Mouse (Mus musculus) liver, embryonic 12.5 days (tissue): ENCODE measurements at regions not wholly inside any gene's neighbourhood (a gene's known extent, or its start where the extent isn't known, plus 50 kb on each side); places are given as distances from the start of the nearest gene placed in this dataset.

Experiments
- ATAC-seq: fragments of 200-750 bp; cut with Nextera tagmentation; 2 replicates; pipeline ENCODE4 v1.8.0; 2017; ENCODE audit warnings: moderate number of reproducible peaks, mild to moderate bottlenecking, moderate library complexity
- H3K27ac ChIP-seq: fragments of 300-500 bp; sonication (generic); 2 replicates; pipeline ENCODE4 v1.5.1; 2016; ENCODE audit warnings: mild to moderate bottlenecking
- H3K27me3 ChIP-seq: fragments of 300-500 bp; sonication (generic); replicated peaks from 2 replicates; pipeline ENCODE4 v1.6.1; 2016; ENCODE audit warnings: mild to moderate bottlenecking, moderate library complexity
- H3K36me3 ChIP-seq: fragments of 300-500 bp; sonication (generic); 2 replicates; pipeline ENCODE4 v1.6.1; 2016; ENCODE audit warnings: mild to moderate bottlenecking, moderate library complexity
- H3K4me1 ChIP-seq: fragments of 300-500 bp; sonication (generic); 2 replicates; pipeline ENCODE4 v1.6.1; 2016
- H3K4me2 ChIP-seq: fragments of 300-500 bp; sonication (generic); 2 replicates; pipeline ENCODE4 v1.6.1; 2016; ENCODE audit warnings: mild to moderate bottlenecking, moderate library complexity
- H3K4me3 ChIP-seq: fragments of 300-500 bp; sonication (generic); 2 replicates; pipeline ENCODE4 v1.5.1; 2016; ENCODE audit warnings: mild to moderate bottlenecking, moderate library complexity
- H3K9ac ChIP-seq: fragments of 300-500 bp; sonication (generic); 2 replicates; pipeline ENCODE4 v1.6.1; 2016; ENCODE audit warnings: mild to moderate bottlenecking, moderate library complexity
- H3K9me3 ChIP-seq: fragments of 300-500 bp; sonication (generic); replicated peaks from 2 replicates; pipeline ENCODE4 v1.6.1; 2016; ENCODE audit warnings: mild to moderate bottlenecking, moderate library complexity
- WGBS: fragments of 180-500 bp; shearing (Covaris S2); methylation state at CpG from one replicate; pipeline ENCODE4 v1.1.7; 2016; ENCODE audit not compliant: insufficient replicate concordance; 5-methylcytosine and 5-hydroxymethylcytosine counted together

DNA sequence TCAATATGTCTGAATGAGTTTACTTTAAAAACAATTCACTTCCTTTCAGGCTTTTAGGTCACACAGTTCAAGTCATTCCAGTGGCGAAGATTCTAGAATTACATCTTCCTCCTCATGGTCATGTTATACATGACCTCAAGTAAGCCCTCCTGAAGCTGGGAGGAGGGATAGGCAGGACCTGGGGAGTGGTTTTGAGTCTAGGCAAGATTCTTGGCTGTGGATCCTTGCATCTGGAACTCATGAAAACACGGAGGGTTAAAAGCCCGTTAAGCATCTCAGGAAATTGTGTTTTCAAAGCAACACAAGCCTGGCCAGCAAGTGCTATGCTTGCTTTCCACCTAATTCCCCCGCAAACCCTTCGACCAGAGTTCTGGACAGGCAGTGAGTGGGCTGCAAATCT lies 323.0 kb upstream of the Nr5a2 start:
- Histone ChIP-seq H3K4me3 (no peak overlapping the region), H3K4me1 (no peaks in the 10 kb centered on the region), H3K9ac (no peak overlapping the region), H3K4me2 (no peak overlapping the region), H3K27ac (no peak overlapping the region), H3K36me3 (no peaks in the 10 kb centered on the region), H3K9me3 (no peaks in the 10 kb centered on the region), H3K27me3 (no peaks in the 10 kb centered on the region)
- ATAC-seq: no peak
- WGBS: 73% methylated on average over 5 of the region's 5 CpGs

DNA sequence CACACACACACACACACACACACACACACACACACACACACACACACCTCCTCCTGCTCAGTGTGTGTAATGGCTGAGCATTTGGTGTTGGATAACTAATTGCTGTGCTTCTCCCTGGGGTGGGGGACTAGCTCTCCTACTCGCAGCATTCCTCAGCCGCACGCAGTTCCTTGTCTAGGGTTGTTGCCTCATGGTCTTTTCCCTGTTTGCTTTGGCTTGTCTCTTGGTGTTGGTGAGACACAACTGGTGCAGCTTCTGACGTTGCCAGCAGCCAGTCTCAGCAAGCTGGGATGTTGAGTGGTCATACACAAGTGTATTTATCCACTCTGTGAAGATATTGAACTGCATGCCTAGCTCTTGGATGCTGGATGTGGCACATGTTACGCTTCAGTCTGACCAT lies 322.2 kb upstream of the Nr5a2 start:
- no peak overlapping the region for H3K9ac ChIP-seq
- no peak for ATAC-seq

DNA sequence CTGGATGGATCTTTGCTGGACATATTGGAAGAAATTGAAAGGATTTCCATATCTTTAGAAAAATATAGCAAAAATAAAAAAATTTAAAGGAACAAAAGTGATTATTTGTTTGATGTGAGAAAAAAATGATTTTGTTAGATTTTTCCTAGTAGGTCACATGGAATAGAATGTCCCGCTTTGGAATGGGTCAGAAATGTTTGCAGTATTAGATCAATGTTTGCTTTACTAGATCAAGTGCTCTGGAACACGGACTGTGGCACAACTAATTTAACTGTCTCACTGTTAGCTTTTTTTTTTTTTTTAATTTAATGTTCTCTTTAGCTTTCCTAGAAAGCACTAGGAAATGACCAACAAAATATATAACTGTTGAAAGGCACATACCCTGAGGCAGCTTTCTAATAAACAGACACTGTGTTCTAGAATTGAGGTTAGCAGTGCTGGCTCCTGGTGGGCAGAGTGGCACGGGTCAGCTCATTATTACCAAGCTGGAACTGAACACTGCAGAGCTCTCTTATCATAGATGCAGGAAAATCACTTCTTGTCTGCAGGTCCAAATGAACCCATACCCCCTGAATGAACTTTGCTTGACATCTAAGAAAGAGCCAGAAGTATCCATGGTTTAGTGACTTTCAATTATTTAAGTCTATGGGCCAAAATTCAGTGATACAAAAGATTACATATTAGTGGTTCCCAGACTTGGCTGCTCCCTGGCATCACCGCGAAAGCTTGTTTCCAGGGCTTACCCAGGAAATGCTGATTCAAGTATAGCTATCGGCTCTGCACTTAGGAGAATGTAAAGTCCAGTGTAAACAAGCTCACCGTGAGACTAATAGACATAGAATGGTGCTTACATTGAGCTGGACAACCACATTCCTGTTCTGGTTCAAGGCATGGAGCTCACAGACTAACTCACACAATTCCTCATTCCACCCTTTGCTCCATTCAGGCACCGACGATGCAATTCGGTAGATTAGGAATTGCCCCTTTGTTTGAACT lies 320.4 kb upstream of the Nr5a2 start:
- H3K27me3 ChIP-seq: no peaks in the 10 kb centered on the region
- no peak overlapping the region for H3K9ac ChIP-seq
- no peak for ATAC-seq
- H3K9me3 ChIP-seq: no peaks in the 10 kb centered on the region
- H3K27ac ChIP-seq: no peak overlapping the region
- no peak overlapping the region for H3K4me2 ChIP-seq
- no peaks in the 10 kb centered on the region for H3K4me1 ChIP-seq
- 67% methylated on average over 10 of the region's 10 CpGs for WGBS
- H3K4me3 ChIP-seq: no peak overlapping the region
- H3K36me3 ChIP-seq: no peaks in the 10 kb centered on the region

More for the DNA sequence above, 322.2 kb upstream of the Nr5a2 start:
- Histone ChIP-seq H3K9me3 (no peaks in the 10 kb centered on the region), H3K4me2 (no peak overlapping the region), H3K4me1 (no peaks in the 10 kb centered on the region), H3K4me3 (no peak overlapping the region), H3K27me3 (no peaks in the 10 kb centered on the region), H3K27ac (no peak overlapping the region), H3K36me3 (no peaks in the 10 kb centered on the region)
- WGBS: 70% methylated on average over 5 of the region's 5 CpGs

DNA sequence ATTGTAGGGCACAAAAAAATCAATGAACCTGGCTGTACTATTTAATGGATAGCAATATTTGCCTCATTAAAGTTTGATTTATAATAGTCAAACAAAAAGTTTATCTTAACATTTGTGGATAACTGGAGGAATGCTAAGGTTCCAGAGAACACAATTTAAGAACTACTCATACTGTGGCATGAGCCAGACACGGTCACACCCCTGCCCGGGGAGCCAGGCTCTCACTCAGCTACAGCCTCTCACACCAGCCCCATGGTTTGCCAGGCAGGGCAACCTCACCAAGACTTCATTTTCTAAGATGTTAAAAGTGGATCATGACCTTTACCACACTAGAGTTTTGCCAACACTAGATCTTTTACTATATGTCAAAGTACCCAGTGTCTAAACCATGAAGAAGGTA lies 319.7 kb upstream of the Nr5a2 start:
- no peak overlapping the region for H3K4me2 ChIP-seq
- no peaks in the 10 kb centered on the region for H3K4me1 ChIP-seq
- H3K9me3 ChIP-seq: no peaks in the 10 kb centered on the region
- H3K9ac ChIP-seq: no peak overlapping the region
- H3K27me3 ChIP-seq: no peaks in the 10 kb centered on the region
- no peaks in the 10 kb centered on the region for H3K36me3 ChIP-seq
- no peak overlapping the region for H3K27ac ChIP-seq
- no peak for ATAC-seq
- WGBS: 79% methylated on average over 2 of the region's 2 CpGs
- no peak overlapping the region for H3K4me3 ChIP-seq

DNA sequence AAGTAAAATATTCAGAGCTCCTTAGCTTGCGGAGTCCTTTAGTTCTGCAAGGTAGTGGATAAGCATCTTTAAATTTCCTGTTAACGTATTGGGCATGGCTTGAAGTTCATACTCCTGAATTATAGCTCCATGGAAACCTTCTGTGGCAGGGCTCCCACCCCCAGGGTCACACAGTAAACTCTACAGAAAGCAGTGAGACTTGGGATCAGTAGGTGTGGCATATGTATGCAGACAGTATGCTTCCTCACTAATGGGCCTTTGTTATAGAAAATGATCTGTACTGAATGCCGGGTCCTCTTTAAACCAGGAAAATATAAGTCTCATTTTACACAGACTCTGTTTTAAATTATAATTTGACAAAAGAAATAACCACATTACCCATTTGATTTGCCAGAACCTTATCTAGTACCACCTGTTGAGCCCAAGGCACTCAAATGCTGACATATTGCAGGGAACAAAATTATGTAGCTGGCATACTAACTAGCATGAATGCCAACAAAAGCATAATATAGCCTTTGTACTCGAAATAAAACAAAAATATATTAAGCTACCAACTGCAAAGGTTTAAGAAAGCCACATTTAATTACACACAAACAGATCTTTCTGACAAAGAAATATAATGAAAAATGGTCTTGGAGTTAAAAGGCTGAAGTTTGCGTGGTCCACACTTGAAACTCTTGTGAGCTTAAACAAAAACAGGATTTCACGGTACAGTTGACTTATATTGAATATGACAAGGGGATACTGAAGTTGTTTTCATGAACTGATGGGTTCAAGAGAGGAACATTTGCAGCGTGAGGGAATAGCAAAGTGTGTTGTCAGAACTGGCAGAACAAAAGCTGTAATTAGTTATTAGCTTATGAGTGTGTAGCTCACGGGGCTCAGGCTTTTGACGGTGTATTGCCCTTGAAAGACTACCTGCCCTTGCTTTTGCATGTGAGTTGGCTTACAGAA lies 310.7 kb upstream of the Nr5a2 start:
- H3K36me3 ChIP-seq: no peaks in the 10 kb centered on the region
- ATAC-seq: no peak
- WGBS: 64% methylated on average over 9 of the region's 9 CpGs
- H3K9ac ChIP-seq: no peak overlapping the region
- H3K4me3 ChIP-seq: no peak overlapping the region
- no peak overlapping the region for H3K27ac ChIP-seq
- H3K9me3 ChIP-seq: no peaks in the 10 kb centered on the region
- H3K4me2 ChIP-seq: no peak overlapping the region
- no peaks in the 10 kb centered on the region for H3K4me1 ChIP-seq
- no peaks in the 10 kb centered on the region for H3K27me3 ChIP-seq

DNA sequence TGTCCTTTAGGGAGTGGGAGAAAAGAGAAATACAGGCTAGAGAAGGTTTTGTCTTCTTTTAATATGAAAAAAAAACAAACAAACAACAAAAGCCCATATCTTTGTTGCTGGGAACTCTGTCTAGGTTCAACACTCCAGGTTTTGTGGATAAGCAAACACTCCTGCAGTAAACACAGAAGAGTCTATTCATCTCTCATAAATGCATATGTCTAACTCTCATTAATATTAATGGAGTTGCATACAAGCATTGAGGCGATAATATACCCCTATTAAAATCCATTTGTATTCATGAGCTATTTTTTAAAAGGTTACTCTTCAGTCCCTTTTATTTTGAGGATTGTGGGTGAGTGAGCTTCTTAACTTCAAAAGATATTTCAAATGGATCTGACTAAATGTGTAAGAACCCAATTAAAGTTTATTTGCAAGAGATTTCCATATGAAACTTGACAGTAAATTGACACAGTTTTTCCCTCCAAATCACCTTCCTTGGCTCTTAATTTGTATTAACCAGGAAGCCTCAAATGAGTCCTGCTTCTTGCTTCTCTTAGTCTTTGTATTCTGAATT lies 302.6 kb upstream of the Nr5a2 start:
- Histone ChIP-seq H3K9ac (no peak overlapping the region), H3K4me1 (no peaks in the 10 kb centered on the region), H3K4me2 (no peak overlapping the region), H3K27ac (no peak overlapping the region), H3K36me3 (no peaks in the 10 kb centered on the region), H3K9me3 (no peaks in the 10 kb centered on the region), H3K4me3 (no peak overlapping the region), H3K27me3 (no peaks in the 10 kb centered on the region)
- ATAC-seq: no peak
- 62% methylated on average over 1 of the region's 1 CpGs for WGBS

DNA sequence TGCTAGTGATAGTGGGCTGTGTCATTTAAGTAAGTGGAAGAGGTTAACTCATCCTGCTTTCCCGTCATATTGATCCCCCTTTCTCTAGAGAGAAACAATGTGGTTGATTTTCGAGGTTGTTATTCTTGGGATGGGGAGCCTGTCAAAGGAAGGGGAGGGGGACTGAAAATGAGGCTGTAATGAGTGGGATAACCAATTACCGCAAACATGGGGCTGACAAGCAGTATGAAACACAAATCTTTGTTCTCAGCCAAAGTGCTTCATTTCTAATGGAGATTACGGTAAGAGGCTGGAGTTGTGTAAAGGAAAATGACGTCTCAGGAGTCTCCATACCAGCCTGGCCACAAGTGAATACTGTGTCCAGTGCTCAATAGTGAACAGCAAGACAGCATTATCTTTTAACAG lies 301.9 kb upstream of the Nr5a2 start:
- no peak overlapping the region for H3K27ac ChIP-seq

DNA sequence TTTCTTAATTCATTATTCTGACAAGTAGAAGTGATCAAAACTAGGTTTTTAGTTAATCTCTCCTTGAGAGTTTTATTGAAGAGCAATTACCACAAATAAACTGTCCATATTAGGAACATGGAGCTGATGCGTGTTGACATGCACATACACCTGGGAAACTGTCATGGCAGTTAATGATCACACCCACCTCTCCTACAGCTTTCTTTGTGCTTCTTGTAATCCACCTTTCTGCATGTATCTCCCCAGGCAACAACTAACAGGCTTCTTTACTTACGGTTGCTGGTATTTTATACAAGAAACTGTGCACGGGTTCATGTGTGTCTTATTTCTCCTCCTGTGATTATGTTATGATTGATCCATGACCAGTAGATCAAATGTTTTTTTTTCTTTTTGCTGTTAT lies 296.0 kb upstream of the Nr5a2 start:
- Histone ChIP-seq H3K9ac (no peak overlapping the region), H3K4me3 (no peak overlapping the region), H3K27ac (no peak overlapping the region), H3K4me2 (no peak overlapping the region), H3K9me3 (no peaks in the 10 kb centered on the region), H3K27me3 (no peaks in the 10 kb centered on the region), H3K36me3 (no peaks in the 10 kb centered on the region), H3K4me1 (no peaks in the 10 kb centered on the region)
- 82% methylated on average over 3 of the region's 3 CpGs for WGBS
- ATAC-seq: no peak

More for the DNA sequence above, 301.9 kb upstream of the Nr5a2 start:
- H3K4me2 ChIP-seq: no peak overlapping the region
- H3K36me3 ChIP-seq: no peaks in the 10 kb centered on the region
- H3K4me1 ChIP-seq: no peaks in the 10 kb centered on the region
- H3K9me3 ChIP-seq: no peaks in the 10 kb centered on the region
- H3K4me3 ChIP-seq: no peak overlapping the region
- H3K27me3 ChIP-seq: no peaks in the 10 kb centered on the region
- H3K9ac ChIP-seq: no peak overlapping the region
- 55% methylated on average over 5 of the region's 5 CpGs for WGBS
- no peak for ATAC-seq

DNA sequence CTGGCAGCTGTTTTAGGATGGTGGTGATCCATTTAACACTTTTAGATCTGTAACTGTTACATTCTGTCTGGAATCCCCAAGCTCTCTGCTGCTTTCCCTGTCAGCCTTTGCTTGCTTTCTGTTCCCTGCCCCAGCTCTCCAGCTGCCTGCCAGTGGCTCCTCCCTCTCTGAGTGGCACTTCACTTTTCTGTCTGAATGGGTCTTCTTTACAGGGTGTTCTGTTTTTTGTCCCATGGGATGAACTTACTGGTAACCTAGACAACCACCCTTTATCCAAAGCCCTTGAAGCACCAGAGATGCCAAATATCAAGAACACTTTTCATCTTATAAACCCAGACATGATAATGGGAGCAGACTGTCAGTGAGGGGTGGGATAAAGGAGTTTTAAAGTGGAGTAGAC lies 294.8 kb upstream of the Nr5a2 start:
- Histone ChIP-seq H3K27ac (no peak overlapping the region), H3K4me3 (no peak overlapping the region), H3K27me3 (no peaks in the 10 kb centered on the region), H3K4me2 (no peak overlapping the region), H3K4me1 (no peaks in the 10 kb centered on the region), H3K9ac (no peak overlapping the region), H3K36me3 (no peaks in the 10 kb centered on the region), H3K9me3 (no peaks in the 10 kb centered on the region)
- ATAC-seq: no peak

DNA sequence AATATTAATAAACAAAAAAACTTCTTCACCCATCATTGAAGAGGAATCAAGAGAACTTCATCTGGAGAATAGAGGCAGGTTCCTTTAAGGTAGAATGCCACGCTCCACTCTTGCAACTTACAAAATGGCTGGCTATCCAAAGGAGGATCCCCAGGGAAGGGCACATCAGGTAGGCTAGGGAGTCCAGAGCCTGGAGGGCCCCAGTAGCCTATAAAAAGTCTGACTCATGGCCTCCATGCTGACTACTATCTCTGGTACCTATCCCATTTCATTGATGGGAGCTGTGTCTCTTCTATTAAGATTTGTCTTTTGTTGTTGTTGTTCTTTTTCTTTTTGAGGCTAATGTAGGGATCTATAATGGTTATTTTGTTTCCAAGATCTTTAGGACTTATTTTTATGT lies 294.4 kb upstream of the Nr5a2 start:
- H3K36me3 ChIP-seq: no peaks in the 10 kb centered on the region
- ATAC-seq: no peak
- 76% methylated on average over 1 of the region's 1 CpGs for WGBS
- H3K4me3 ChIP-seq: no peak overlapping the region
- no peaks in the 10 kb centered on the region for H3K9me3 ChIP-seq
- no peak overlapping the region for H3K4me2 ChIP-seq
- H3K27ac ChIP-seq: no peak overlapping the region
- no peaks in the 10 kb centered on the region for H3K4me1 ChIP-seq
- H3K27me3 ChIP-seq: no peaks in the 10 kb centered on the region
- H3K9ac ChIP-seq: no peak overlapping the region

DNA sequence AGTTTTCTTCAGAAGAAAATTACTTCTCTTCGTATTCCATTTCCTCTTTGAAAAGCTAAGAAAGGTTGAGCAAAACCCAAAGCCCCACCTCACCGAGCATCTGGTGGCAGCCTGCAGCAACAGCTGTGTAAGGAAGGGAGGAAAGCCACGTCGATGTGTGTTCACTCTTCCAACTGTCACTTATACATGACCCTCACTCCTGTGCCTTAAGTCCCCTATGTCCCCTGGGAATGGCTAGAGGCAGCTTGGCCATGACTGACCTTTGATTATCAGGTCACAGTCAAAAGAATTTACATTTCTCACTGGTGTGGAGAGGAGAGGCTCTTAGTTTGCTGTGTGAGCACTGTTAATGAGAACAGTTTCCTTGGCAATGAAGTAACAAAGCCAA lies 266.8 kb upstream of the Nr5a2 start:
- no peak overlapping the region for H3K27ac ChIP-seq
- 66% methylated on average over 4 of the region's 4 CpGs for WGBS
- peaks cover 6% of the 10 kb centered on the region for H3K4me1 ChIP-seq
- ATAC-seq: no peak
- H3K36me3 ChIP-seq: no peaks in the 10 kb centered on the region
- no peak overlapping the region for H3K4me2 ChIP-seq
- H3K9me3 ChIP-seq: no peaks in the 10 kb centered on the region
- no peak overlapping the region for H3K4me3 ChIP-seq
- no peak overlapping the region for H3K9ac ChIP-seq
- H3K27me3 ChIP-seq: no peaks in the 10 kb centered on the region
